Mouse (Mus musculus) bone marrow macrophage, adult 2 months (primary cell): ENCODE measurements around the gene Tmem114. TPM values are rescaled to one million over a fixed set of nuclear protein-coding genes. Genes with fewer than 3 reads are reported as not detected.

Source experiments
- H3K27ac ChIP-seq: 2 replicates; pipeline ENCODE4 v1.5.1; 2012; ENCODE audit warnings: low read depth, low read length; ENCODE audit not compliant: insufficient read depth
- H3K4me1 ChIP-seq: 2 replicates; pipeline ENCODE4 v1.6.1; 2012; ENCODE audit warnings: low read length; ENCODE audit not compliant: control insufficient read depth, insufficient read depth
- H3K4me3 ChIP-seq: 2 replicates; pipeline ENCODE4 v1.5.1; 2012; ENCODE audit warnings: mild to moderate bottlenecking, low read length, moderate library complexity; ENCODE audit not compliant: insufficient read depth
- CTCF ChIP-seq: IDR thresholded peaks from 2 replicates; pipeline ENCODE4 v1.5.1; 2012; ENCODE audit warnings: low read depth, mild to moderate bottlenecking, low read length, moderate library complexity
- POLR2A ChIP-seq: IDR thresholded peaks from 2 replicates; pipeline ENCODE4 v1.6.1; 2012; ENCODE audit warnings: mild to moderate bottlenecking, low read depth, low read length, borderline replicate concordance
- polyA plus RNA-seq: library from polyadenylated mRNA; stranded (reverse); fragments of >200 nt; gene quantifications from 2 replicates; pipeline ENCODE4 v1.2.4, GENCODE M21; 2012; ENCODE audit not compliant: missing spikeins, insufficient read depth, insufficient read length

The Tmem114 gene
- polyA plus RNA-seq, 1 experiment = not detected

- TF ChIP-seq CTCF = no peak
- no peak for TF ChIP-seq POLR2A
- no peaks in the 10 kb centered on the region for H3K4me1 ChIP-seq
- H3K4me3 ChIP-seq = no peak overlapping the region
- no peak overlapping the region for H3K27ac ChIP-seq
Observed at GRCm38 (mm10) chr16:8383396-8383795, 41.5 kb downstream of the Tmem114 start.

GRCm38 (mm10) chr16:8363066-8363465 is 61.9 kb downstream of the Tmem114 start:
- no peak overlapping the region for H3K4me3 ChIP-seq
- H3K4me1 ChIP-seq = no peaks in the 10 kb centered on the region
- no peak overlapping the region for H3K27ac ChIP-seq
- TF ChIP-seq POLR2A = no peak
- TF ChIP-seq CTCF = no peak

Other genes with a start within 250 kb of the Tmem114 start
- 6.1 and 9.7 TPM in 2 replicates for gene Mettl22, start 45.7 kb upstream of the Tmem114 start, polyA plus RNA-seq
- not detected in 2 replicates for gene Abat, start 88.3 kb upstream of the Tmem114 start, polyA plus RNA-seq
- gene Pmm2, start 212.5 kb upstream of the Tmem114 start, polyA plus RNA-seq = 58.2 and 59.0 TPM in 2 replicates
- 7.1 and 8.8 TPM in 2 replicates for gene Tmem186, start 212.6 kb upstream of the Tmem114 start, polyA plus RNA-seq
- 24.0 and 26.3 TPM in 2 replicates for gene Carhsp1, start 247.0 kb upstream of the Tmem114 start, polyA plus RNA-seq